Mouse (Mus musculus): ENCODE measurements at regions not wholly inside any gene's neighbourhood (a gene's known extent, or its start where the extent isn't known, plus 50 kb on each side); places are given as distances from the start of the nearest gene placed in this dataset.

- H3K4me1 ChIP-seq (ENCODE audit: control insufficient read depth, insufficient read depth, low read length): no peaks in the 10 kb centered on the region
- no peak overlapping the region for H3K27ac ChIP-seq (ENCODE audit: insufficient read depth, low read depth, low read length)
- WGBS: 88% methylated on average over 3 of the region's 3 CpGs
- TF ChIP-seq CTCF (conservative IDR thresholded peaks at IDR 0.05; ENCODE audit: insufficient read depth, insufficient read length, low read depth, low read length) (no peak), POLR2A (IDR thresholded peaks at IDR 0.05; ENCODE audit: low read depth, low read length) (no peak)
- no peaks in the 10 kb centered on the region for H3K36me3 ChIP-seq (ENCODE audit: control insufficient read depth, insufficient read depth, low read length)
- no peaks in the 10 kb centered on the region for H3K27me3 ChIP-seq (replicated peaks; ENCODE audit: control insufficient read depth, insufficient read depth, low read length)
- no peak overlapping the region for H3K4me3 ChIP-seq (ENCODE audit: insufficient read depth, low read depth, low read length)
- no peak for DNase-seq
These were observed 391.8 kb downstream of the Tshz3 start for GRCm38 (mm10) chr7:37089726-37090125.

- TF ChIP-seq POLR2A (IDR thresholded peaks at IDR 0.05; ENCODE audit: low read depth, low read length): no peak
- no peak for TF ChIP-seq CTCF (conservative IDR thresholded peaks at IDR 0.05; ENCODE audit: insufficient read depth, insufficient read length, low read depth, low read length)
- no peak for DNase-seq
- Histone ChIP-seq H3K36me3 (ENCODE audit: control insufficient read depth, insufficient read depth, low read length) (no peaks in the 10 kb centered on the region), H3K27me3 (replicated peaks; ENCODE audit: control insufficient read depth, insufficient read depth, low read length) (no peaks in the 10 kb centered on the region), H3K4me1 (ENCODE audit: control insufficient read depth, insufficient read depth, low read length) (no peaks in the 10 kb centered on the region), H3K4me3 (ENCODE audit: insufficient read depth, low read depth, low read length) (no peak overlapping the region), H3K27ac (ENCODE audit: insufficient read depth, low read depth, low read length) (no peak overlapping the region)
- WGBS: 76% methylated on average over 6 of the region's 6 CpGs
These were observed 394.7 kb downstream of the Tshz3 start for GRCm38 (mm10) chr7:37092572-37092971.

GRCm38 (mm10) chr7:37093721-37094120, 395.8 kb downstream of the Tshz3 start:
- TF ChIP-seq POLR2A (IDR thresholded peaks at IDR 0.05; ENCODE audit: low read depth, low read length) (no peak), CTCF (conservative IDR thresholded peaks at IDR 0.05; ENCODE audit: insufficient read depth, insufficient read length, low read depth, low read length) (no peak)
- Histone ChIP-seq H3K27me3 (replicated peaks; ENCODE audit: control insufficient read depth, insufficient read depth, low read length) (no peaks in the 10 kb centered on the region), H3K27ac (ENCODE audit: insufficient read depth, low read depth, low read length) (no peak overlapping the region), H3K4me1 (ENCODE audit: control insufficient read depth, insufficient read depth, low read length) (no peaks in the 10 kb centered on the region), H3K4me3 (ENCODE audit: insufficient read depth, low read depth, low read length) (no peak overlapping the region), H3K36me3 (ENCODE audit: control insufficient read depth, insufficient read depth, low read length) (no peaks in the 10 kb centered on the region)
- 56% methylated on average over 3 of the region's 3 CpGs for WGBS
- no peak for DNase-seq

GRCm38 (mm10) chr7:37095839-37096238, 397.9 kb downstream of the Tshz3 start:
- H3K27ac ChIP-seq (ENCODE audit: insufficient read depth, low read depth, low read length): no peak overlapping the region
- H3K36me3 ChIP-seq (ENCODE audit: control insufficient read depth, insufficient read depth, low read length): no peaks in the 10 kb centered on the region
- no peak overlapping the region for H3K4me3 ChIP-seq (ENCODE audit: insufficient read depth, low read depth, low read length)
- TF ChIP-seq POLR2A (IDR thresholded peaks at IDR 0.05; ENCODE audit: low read depth, low read length) (no peak), CTCF (conservative IDR thresholded peaks at IDR 0.05; ENCODE audit: insufficient read depth, insufficient read length, low read depth, low read length) (no peak)
- WGBS: 55% methylated on average over 11 of the region's 11 CpGs
- H3K27me3 ChIP-seq (replicated peaks; ENCODE audit: control insufficient read depth, insufficient read depth, low read length): no peaks in the 10 kb centered on the region
- no peak for DNase-seq
- H3K4me1 ChIP-seq (ENCODE audit: control insufficient read depth, insufficient read depth, low read length): no peaks in the 10 kb centered on the region

GRCm38 (mm10) chr7:37096291-37096690, 398.4 kb downstream of the Tshz3 start:
- 70% methylated on average over 5 of the region's 5 CpGs for whole genome bisulfite sequencing
- H3K4me1 ChIP-seq (ENCODE audit: control insufficient read depth, insufficient read depth, low read length): no peaks in the 10 kb centered on the region
- H3K36me3 ChIP-seq (ENCODE audit: control insufficient read depth, insufficient read depth, low read length): no peaks in the 10 kb centered on the region
- no peak for TF ChIP-seq CTCF (conservative IDR thresholded peaks at IDR 0.05; ENCODE audit: insufficient read depth, insufficient read length, low read depth, low read length)
- no peak overlapping the region for H3K27ac ChIP-seq (ENCODE audit: insufficient read depth, low read depth, low read length)
- DNase-seq: no peak
- H3K27me3 ChIP-seq (replicated peaks; ENCODE audit: control insufficient read depth, insufficient read depth, low read length): no peaks in the 10 kb centered on the region
- no peak overlapping the region for H3K4me3 ChIP-seq (ENCODE audit: insufficient read depth, low read depth, low read length)

- Histone ChIP-seq H3K4me3 (ENCODE audit: insufficient read depth, low read depth, low read length) (no peak overlapping the region), H3K4me1 (ENCODE audit: control insufficient read depth, insufficient read depth, low read length) (no peaks in the 10 kb centered on the region), H3K27me3 (replicated peaks; ENCODE audit: control insufficient read depth, insufficient read depth, low read length) (no peaks in the 10 kb centered on the region), H3K36me3 (ENCODE audit: control insufficient read depth, insufficient read depth, low read length) (no peaks in the 10 kb centered on the region), H3K27ac (ENCODE audit: insufficient read depth, low read depth, low read length) (no peak overlapping the region)
- DNase-seq: no peak
- 33% methylated on average over 5 of the region's 5 CpGs for WGBS
- no peak for TF ChIP-seq CTCF (conservative IDR thresholded peaks at IDR 0.05; ENCODE audit: insufficient read depth, insufficient read length, low read depth, low read length)
- no peak for TF ChIP-seq POLR2A (IDR thresholded peaks at IDR 0.05; ENCODE audit: low read depth, low read length)
These were observed 401.0 kb downstream of the Tshz3 start for GRCm38 (mm10) chr7:37098950-37099349.

- Histone ChIP-seq H3K4me3 (ENCODE audit: insufficient read depth, low read depth, low read length) (no peak overlapping the region), H3K4me1 (ENCODE audit: control insufficient read depth, insufficient read depth, low read length) (no peaks in the 10 kb centered on the region), H3K36me3 (ENCODE audit: control insufficient read depth, insufficient read depth, low read length) (no peaks in the 10 kb centered on the region), H3K27ac (ENCODE audit: insufficient read depth, low read depth, low read length) (no peak overlapping the region), H3K27me3 (replicated peaks; ENCODE audit: control insufficient read depth, insufficient read depth, low read length) (no peaks in the 10 kb centered on the region)
- TF ChIP-seq CTCF (conservative IDR thresholded peaks at IDR 0.05; ENCODE audit: insufficient read depth, insufficient read length, low read depth, low read length) (no peak), POLR2A (IDR thresholded peaks at IDR 0.05; ENCODE audit: low read depth, low read length) (no peak)
- WGBS: 80% methylated on average over 9 of the region's 9 CpGs
- no peak for DNase-seq
These were observed 406.8 kb downstream of the Tshz3 start for GRCm38 (mm10) chr7:37104671-37105070.

GRCm38 (mm10) chr7:37111071-37111470, 413.2 kb downstream of the Tshz3 start:
- no peak for DNase-seq
- no peaks in the 10 kb centered on the region for H3K27me3 ChIP-seq (replicated peaks; ENCODE audit: control insufficient read depth, insufficient read depth, low read length)
- H3K27ac ChIP-seq (ENCODE audit: insufficient read depth, low read depth, low read length): no peak overlapping the region
- no peaks in the 10 kb centered on the region for H3K4me1 ChIP-seq (ENCODE audit: control insufficient read depth, insufficient read depth, low read length)
- H3K4me3 ChIP-seq (ENCODE audit: insufficient read depth, low read depth, low read length): no peak overlapping the region
- no peak for TF ChIP-seq POLR2A (IDR thresholded peaks at IDR 0.05; ENCODE audit: low read depth, low read length)
- no peak for TF ChIP-seq CTCF (conservative IDR thresholded peaks at IDR 0.05; ENCODE audit: insufficient read depth, insufficient read length, low read depth, low read length)
- no peaks in the 10 kb centered on the region for H3K36me3 ChIP-seq (ENCODE audit: control insufficient read depth, insufficient read depth, low read length)
- WGBS: 51% methylated on average over 6 of the region's 6 CpGs

Measured in kidney, adult 2 months (tissue).